Mouse (Mus musculus) MEL (cell line): ENCODE measurements around the gene Myo10. TPM values are rescaled to one million over a fixed set of nuclear protein-coding genes. Genes with fewer than 3 reads are reported as not detected.

Experiments used
- DNase-seq: peaks from one replicate; pipeline ENCODE4 v3.0.0; 2011; ENCODE audit warnings: low read depth, low spot score
- H3K27ac ChIP-seq: 2 replicates; pipeline ENCODE4 v1.5.1; 2012; ENCODE audit warnings: low read depth, mild to moderate bottlenecking, control low read depth, low read length, moderate library complexity; ENCODE audit not compliant: control insufficient read depth
- H3K27me3 ChIP-seq, 2 experiments: fragments of 150-350 bp in 1 of 2; sonication (generic) in 1 of 2; 2 replicates each; pipeline ENCODE4 v1.6.1; 2012; ENCODE audit warnings: low read length in 2 of 2, mild to moderate bottlenecking in 2 of 2, improper control_type of control experiment in 1 of 2, moderate library complexity in 1 of 2; ENCODE audit not compliant: insufficient read depth in 2 of 2, control insufficient read depth in 1 of 2
- H3K36me3 ChIP-seq, 2 experiments: 2 replicates each; pipeline ENCODE4 v1.6.1; 2012 to 2014; ENCODE audit warnings: low read length in 2 of 2, improper control_type of control experiment in 1 of 2, inconsistent platforms in 1 of 2, mild to moderate bottlenecking in 1 of 2; ENCODE audit not compliant: insufficient read depth in 2 of 2, control insufficient read depth in 1 of 2
- H3K4me1 ChIP-seq, 2 experiments: fragments of 150-350 bp in 1 of 2; sonication (generic) in 1 of 2; 2 replicates each; pipeline ENCODE4 v1.6.1; 2012; ENCODE audit warnings: low read length in 2 of 2, improper control_type of control experiment in 1 of 2, mild to moderate bottlenecking in 1 of 2; ENCODE audit not compliant: insufficient read depth in 2 of 2, control insufficient read depth in 1 of 2
- H3K4me3 ChIP-seq, 2 experiments: fragments of 150-350 bp in 1 of 2; sonication (generic) in 1 of 2; 2 replicates each; pipeline ENCODE4 v1.5.1; 2012; ENCODE audit warnings: low read depth in 2 of 2, low read length in 2 of 2, mild to moderate bottlenecking in 2 of 2, moderate library complexity in 2 of 2, control low read depth in 1 of 2, improper control_type of control experiment in 1 of 2; ENCODE audit not compliant: control insufficient read depth in 1 of 2, insufficient read depth in 1 of 2
- H3K79me2 ChIP-seq: 2 replicates; pipeline ENCODE4 v1.6.1; 2012; ENCODE audit warnings: mild to moderate bottlenecking, low read length, moderate library complexity; ENCODE audit not compliant: control insufficient read depth, poor library complexity, insufficient read depth
- H3K9ac ChIP-seq: 2 replicates; pipeline ENCODE4 v1.6.1; 2012; ENCODE audit warnings: low read depth, mild to moderate bottlenecking, control low read depth, low read length, moderate library complexity; ENCODE audit not compliant: control insufficient read depth, poor library complexity, severe bottlenecking
- H3K9me3 ChIP-seq: fragments of 150-350 bp; sonication (generic); replicated peaks from 2 replicates; pipeline ENCODE4 v1.6.1; 2012; ENCODE audit warnings: mild to moderate bottlenecking, low read length, improper control_type of control experiment, moderate library complexity; ENCODE audit not compliant: insufficient read depth
- CHD2 ChIP-seq: IDR thresholded peaks from 2 replicates; pipeline ENCODE4 v1.6.1; 2011; ENCODE audit warnings: low read length, improper control_type of control experiment
- ETS1 ChIP-seq: IDR thresholded peaks from 2 replicates; pipeline ENCODE4 v1.6.1; 2012; ENCODE audit warnings: low read depth, mild to moderate bottlenecking, inconsistent platforms, low read length, improper control_type of control experiment, moderate library complexity
- GATA1 ChIP-seq: IDR thresholded peaks from 2 replicates; pipeline ENCODE4 v1.6.1; 2011; ENCODE audit warnings: low read depth, low read length, improper control_type of control experiment
- MYC ChIP-seq: IDR thresholded peaks from 2 replicates; pipeline ENCODE4 v1.6.1; 2011; ENCODE audit warnings: low read depth, mild to moderate bottlenecking, low read length, improper control_type of control experiment, moderate library complexity
- RCOR1 ChIP-seq: IDR thresholded peaks from 2 replicates; pipeline ENCODE4 v1.6.1; 2012; ENCODE audit warnings: low read depth, mild to moderate bottlenecking, inconsistent platforms, low read length, improper control_type of control experiment
- TAL1 ChIP-seq: IDR thresholded peaks from 2 replicates; pipeline ENCODE4 v1.6.1; 2012; ENCODE audit warnings: mild to moderate bottlenecking, inconsistent platforms, low read length, moderate library complexity, mixed read lengths
- TBP ChIP-seq: IDR thresholded peaks from 2 replicates; pipeline ENCODE4 v1.8.0; 2011; ENCODE audit warnings: low read depth, low read length, improper control_type of control experiment
- USF1 ChIP-seq: IDR thresholded peaks from 2 replicates; pipeline ENCODE4 v1.6.1; 2014; ENCODE audit warnings: low read depth, mild to moderate bottlenecking, inconsistent platforms, low read length, improper control_type of control experiment, moderate library complexity
- ZC3H11A ChIP-seq: IDR thresholded peaks from 2 replicates; pipeline ENCODE4 v1.6.1; 2012; ENCODE audit warnings: low read depth, mild to moderate bottlenecking, inconsistent platforms, low read length, improper control_type of control experiment
- ZKSCAN1 ChIP-seq: IDR thresholded peaks from 2 replicates; pipeline ENCODE4 v1.6.1; 2012; ENCODE audit warnings: low read depth, mild to moderate bottlenecking, inconsistent platforms, low read length, improper control_type of control experiment, moderate library complexity
- ZNF384 ChIP-seq: IDR thresholded peaks from 2 replicates; pipeline ENCODE4 v1.6.1; 2012; ENCODE audit warnings: low read depth, mild to moderate bottlenecking, inconsistent platforms, low read length, improper control_type of control experiment
- polyA plus RNA-seq, 2 experiments: library from polyadenylated mRNA; stranded (reverse) in 1 of 2; unstranded in 1 of 2; fragments of >175 nt in 1 of 2; fragments of >200 nt in 1 of 2; gene quantifications; 2 replicates each; pipeline versions ENCODE4 v1.2.1 to v1.2.4; 2012; ENCODE audit warnings: low replicate concordance in 2 of 2, low read depth in 1 of 2; ENCODE audit not compliant: insufficient read length in 2 of 2, insufficient read depth in 1 of 2, missing spikeins in 1 of 2
- total RNA-seq: library from RNA; depleted of rRNA; stranded (reverse); fragments of 300-350 nt; gene quantifications from 2 replicates; pipeline ENCODE4 v1.2.3, GENCODE M21; 2012

The Myo10 gene
- total and polyA plus RNA-seq, 3 experiments: 0.01 TPM; not detected in 2

- no peak for DNase-seq
- TF ChIP-seq ZC3H11A: no peak
- no peak for TF ChIP-seq ETS1
- no peak for TF ChIP-seq TAL1
- TF ChIP-seq CHD2: no peak
- TF ChIP-seq ZNF384: no peak
- no peak for TF ChIP-seq TBP
- no peak for TF ChIP-seq MYC
- no peak for TF ChIP-seq GATA1
- no peak overlapping the region for H3K27ac ChIP-seq
- no peaks in the 10 kb centered on the region for H3K9me3 ChIP-seq
- no peaks in the 10 kb centered on the region for H3K79me2 ChIP-seq
- H3K9ac ChIP-seq: no peak overlapping the region
- no peak overlapping the region for H3K4me3 ChIP-seq
- no peaks in the 10 kb centered on the region for H3K36me3 ChIP-seq
- H3K27me3 ChIP-seq: no peaks in the 10 kb centered on the region
- no peaks in the 10 kb centered on the region for H3K4me1 ChIP-seq
Measured at GRCm38 (mm10) chr15:25598313-25598712, 24.0 kb upstream of the Myo10 start.

- Histone ChIP-seq H3K9ac (no peak overlapping the region), H3K9me3 (no peaks in the 10 kb centered on the region), H3K27ac (no peak overlapping the region), H3K79me2 (no peaks in the 10 kb centered on the region), H3K27me3 (no peaks in the 10 kb centered on the region), H3K4me3 (no peak overlapping the region), H3K36me3 (no peaks in the 10 kb centered on the region), H3K4me1 (no peaks in the 10 kb centered on the region)
- TF ChIP-seq ZKSCAN1 (no peak), RCOR1 (no peak)
- no peak for DNase-seq
Measured at GRCm38 (mm10) chr15:25602306-25602705, 20.0 kb upstream of the Myo10 start.

- Histone ChIP-seq H3K36me3 (no peaks in the 10 kb centered on the region), H3K4me1 (no peaks in the 10 kb centered on the region), H3K27me3 (no peaks in the 10 kb centered on the region), H3K79me2 (no peaks in the 10 kb centered on the region), H3K4me3 (no peak overlapping the region), H3K9ac (no peak overlapping the region), H3K27ac (no peak overlapping the region), H3K9me3 (no peaks in the 10 kb centered on the region)
- TF ChIP-seq GATA1: no peak
- TF ChIP-seq USF1: no peak
- no peak for TF ChIP-seq CHD2
- no peak for DNase-seq
Measured at GRCm38 (mm10) chr15:25603286-25603685, 19.0 kb upstream of the Myo10 start.
